Mouse (Mus musculus) neural tube, embryonic 13.5 days (tissue): ENCODE results near the gene Ruvbl1. TPM values are rescaled to one million over a fixed set of nuclear protein-coding genes. Genes with fewer than 3 reads are reported as not detected.

Experiments used
- ATAC-seq: fragments of 200-750 bp; cut with Nextera tagmentation; 2 replicates; pipeline ENCODE4 v1.8.0; 2017; ENCODE audit warnings: low read depth, mild to moderate bottlenecking, moderate TSS enrichment, moderate library complexity
- H3K27ac ChIP-seq: fragments of 300-500 bp; sonication (generic); replicated peaks from 2 replicates; pipeline ENCODE4 v1.5.1; 2015; ENCODE audit warnings: moderate library complexity, mild to moderate bottlenecking, inconsistent platforms
- H3K27me3 ChIP-seq: fragments of 300-500 bp; sonication (generic); 2 replicates; pipeline ENCODE4 v1.6.1; 2015; ENCODE audit warnings: mild to moderate bottlenecking, inconsistent platforms
- H3K36me3 ChIP-seq: fragments of 300-500 bp; sonication (generic); 2 replicates; pipeline ENCODE4 v1.6.1; 2015; ENCODE audit warnings: mild to moderate bottlenecking, inconsistent platforms
- H3K4me1 ChIP-seq: fragments of 300-500 bp; sonication (generic); replicated peaks from 2 replicates; pipeline ENCODE4 v1.6.1; 2015; ENCODE audit warnings: inconsistent platforms
- H3K4me2 ChIP-seq: fragments of 300-500 bp; sonication (generic); 2 replicates; pipeline ENCODE4 v1.6.1; 2015; ENCODE audit warnings: inconsistent platforms, mild to moderate bottlenecking, moderate library complexity
- H3K4me3 ChIP-seq: fragments of 300-500 bp; sonication (generic); 2 replicates; pipeline ENCODE4 v1.5.1; 2015; ENCODE audit warnings: mild to moderate bottlenecking, inconsistent platforms
- H3K9ac ChIP-seq: fragments of 300-500 bp; sonication (generic); 2 replicates; pipeline ENCODE4 v1.6.1; 2015; ENCODE audit warnings: moderate library complexity, mild to moderate bottlenecking, inconsistent platforms
- H3K9me3 ChIP-seq: fragments of 300-500 bp; sonication (generic); 2 replicates; pipeline ENCODE4 v1.6.1; 2016; ENCODE audit warnings: inconsistent platforms
- WGBS: fragments of 180-500 bp; shearing (Covaris S2); methylation state at CpG from one replicate; pipeline ENCODE4 v1.1.7; 2015; 5-methylcytosine and 5-hydroxymethylcytosine counted together
- polyA plus RNA-seq: library from polyadenylated mRNA; unstranded; fragments of >200 nt; fragmentation: Nextera tagmentation; extraction: Ambion mirVana; gene quantifications from 2 replicates; pipeline ENCODE4 v1.2.1, GENCODE M21; 2015

Ruvbl1 gene
- polyA plus RNA-seq, 1 experiment from 2014 or later, result 83.0 TPM

DNA sequence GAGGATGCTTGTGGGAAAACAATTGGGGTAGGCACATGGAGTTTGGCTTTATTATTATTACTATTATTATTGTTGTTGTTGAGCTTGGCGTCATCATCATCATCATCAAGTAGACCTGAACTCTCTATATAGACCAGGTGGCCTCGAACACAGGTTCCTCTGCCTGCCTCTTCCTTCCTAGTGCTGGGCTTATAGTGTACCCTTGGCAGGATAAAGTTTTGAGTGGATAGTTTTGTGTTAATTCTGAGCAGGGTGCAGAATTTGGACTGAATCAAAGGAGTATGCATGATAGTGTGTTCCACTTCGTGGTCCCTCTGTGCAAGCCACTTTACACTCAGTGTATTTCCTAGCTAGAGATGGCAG, 35.2 kb downstream of the Ruvbl1 start:
- H3K4me3 ChIP-seq, result peak overlapping the region; percentile 50
- H3K4me2 ChIP-seq, result peak overlapping the region; percentile 85
- WGBS, result 10% methylated on average over 3 of the region's 3 CpGs
- H3K9me3 ChIP-seq, result no peaks in the 10 kb centered on the region
- no peaks in the 10 kb centered on the region for H3K27me3 ChIP-seq
- H3K4me1 ChIP-seq, result peaks cover 10% of the 10 kb centered on the region
- peak overlapping the region; percentile 75; the same call in 1 of the 2 replicates for H3K27ac ChIP-seq
- 0 out of 2 replicates have a peak overlapping the region, but pooled peaks have one; percentile 80 for H3K9ac ChIP-seq
- peak; percentile 17 for ATAC-seq
- peaks cover 64% of the 10 kb centered on the region for H3K36me3 ChIP-seq

GRCm38 (mm10) chr6:88502030-88502970, 37.1 kb downstream of the Ruvbl1 start:
- Histone ChIP-seq H3K9ac (no peak overlapping the region), H3K4me2 (no peak overlapping the region), H3K9me3 (no peaks in the 10 kb centered on the region), H3K27me3 (no peaks in the 10 kb centered on the region), H3K4me1 (peaks cover 10% of the 10 kb centered on the region), H3K27ac (no peak overlapping the region), H3K36me3 (peaks cover 68% of the 10 kb centered on the region), H3K4me3 (no peak overlapping the region)
- 80% methylated on average over 13 of the region's 13 CpGs for WGBS
- ATAC-seq, result no peak

- Histone ChIP-seq H3K27ac (no peak overlapping the region), H3K9ac (no peak overlapping the region), H3K4me2 (no peak overlapping the region), H3K4me1 (peaks cover 10% of the 10 kb centered on the region), H3K27me3 (no peaks in the 10 kb centered on the region), H3K9me3 (no peaks in the 10 kb centered on the region), H3K4me3 (no peak overlapping the region), H3K36me3 (peaks cover 68% of the 10 kb centered on the region)
- WGBS, result 94% methylated on average over 4 of the region's 4 CpGs
- no peak for ATAC-seq
These were observed 37.8 kb downstream of the Ruvbl1 start for GRCm38 (mm10) chr6:88503044-88503443.

DNA sequence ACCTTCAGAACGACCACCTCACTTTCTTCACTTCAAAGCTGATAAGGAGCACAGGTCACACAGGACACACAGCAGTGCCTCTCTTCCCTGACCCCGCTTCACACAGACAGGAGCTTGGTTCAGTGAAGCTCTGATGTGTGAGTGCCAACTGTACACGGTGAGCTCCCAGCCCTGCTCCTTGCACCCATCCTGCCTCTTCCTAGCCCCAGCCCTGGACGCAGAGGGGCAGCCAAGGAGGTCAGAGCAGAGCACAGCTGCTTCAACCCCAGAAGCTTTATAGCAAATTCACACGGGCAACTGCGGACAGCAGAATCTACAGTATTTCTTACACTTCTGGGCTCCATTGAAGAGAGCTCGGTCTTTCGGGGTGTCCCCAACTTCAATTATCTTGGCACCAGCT, 48.8 kb downstream of the Ruvbl1 start:
- Histone ChIP-seq H3K9me3 (no peaks in the 10 kb centered on the region), H3K27ac (no peak overlapping the region), H3K4me1 (peaks cover 23% of the 10 kb centered on the region), H3K9ac (no peak overlapping the region), H3K27me3 (no peaks in the 10 kb centered on the region), H3K4me2 (no peak overlapping the region), H3K4me3 (no peak overlapping the region), H3K36me3 (peaks cover 71% of the 10 kb centered on the region)
- WGBS, result 93% methylated on average over 8 of the region's 8 CpGs
- ATAC-seq, result no peak

- no peaks in the 10 kb centered on the region for H3K27me3 ChIP-seq
- WGBS, result 89% methylated on average over 4 of the region's 4 CpGs
- no peak overlapping the region for H3K4me2 ChIP-seq
- H3K27ac ChIP-seq, result no peak overlapping the region
- H3K9me3 ChIP-seq, result no peaks in the 10 kb centered on the region
- peaks cover 65% of the 10 kb centered on the region for H3K36me3 ChIP-seq
- no peak overlapping the region for H3K9ac ChIP-seq
- peaks cover 27% of the 10 kb centered on the region for H3K4me1 ChIP-seq
- H3K4me3 ChIP-seq, result no peak overlapping the region
- no peak for ATAC-seq
These were observed 49.3 kb downstream of the Ruvbl1 start for GRCm38 (mm10) chr6:88514546-88514945.

DNA sequence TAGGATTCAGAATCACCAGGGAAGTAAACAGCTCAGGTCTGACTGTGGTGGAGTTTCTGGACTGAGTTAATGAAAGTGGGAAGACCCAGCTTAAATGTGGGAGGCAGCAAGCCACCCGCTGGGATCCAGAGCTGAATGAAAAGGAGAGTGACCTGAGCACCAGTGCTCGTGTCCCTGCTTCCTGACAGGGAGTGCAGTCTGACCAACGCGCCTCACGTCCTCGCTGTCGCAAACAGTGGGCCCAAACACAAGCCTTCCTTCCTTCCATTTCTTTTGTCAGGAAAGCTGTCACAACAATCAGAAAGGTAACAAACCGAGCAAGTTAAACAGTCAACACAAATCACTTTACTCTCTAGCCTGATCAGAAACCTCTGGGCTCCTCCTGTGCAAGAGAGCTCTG, 50.8 kb downstream of the Ruvbl1 start:
- Histone ChIP-seq H3K4me1 (peaks cover 33% of the 10 kb centered on the region), H3K9me3 (no peaks in the 10 kb centered on the region), H3K27me3 (no peaks in the 10 kb centered on the region), H3K4me3 (no peak overlapping the region), H3K9ac (no peak overlapping the region), H3K4me2 (no peak overlapping the region), H3K36me3 (peaks cover 51% of the 10 kb centered on the region), H3K27ac (no peak overlapping the region)
- no peak for ATAC-seq
- WGBS, result 86% methylated on average over 8 of the region's 8 CpGs

DNA sequence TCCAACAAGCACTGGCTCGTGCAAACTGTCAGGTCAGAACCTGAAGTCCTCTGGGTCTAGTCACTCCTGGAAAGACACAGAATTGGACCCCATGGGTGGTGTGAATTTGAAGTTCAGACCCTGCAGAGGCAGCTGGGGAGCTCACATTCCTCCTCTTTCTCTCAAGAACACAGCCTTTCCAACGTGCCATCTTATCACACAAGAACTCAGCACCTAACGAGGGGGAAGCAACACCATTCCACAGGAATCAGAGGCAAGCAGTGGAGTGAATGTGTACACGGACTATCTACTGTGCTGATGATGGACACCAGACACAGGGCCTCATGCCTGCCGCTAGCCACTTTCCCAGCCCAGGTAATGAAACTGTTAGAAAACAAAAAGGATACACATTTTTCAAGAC, 51.5 kb downstream of the Ruvbl1 start:
- Histone ChIP-seq H3K27me3 (no peaks in the 10 kb centered on the region), H3K9me3 (no peaks in the 10 kb centered on the region), H3K27ac (no peak overlapping the region), H3K4me2 (peak overlapping the region; percentile 95), H3K9ac (peak overlapping the region; percentile 14), H3K4me1 (peaks cover 33% of the 10 kb centered on the region), H3K36me3 (peaks cover 44% of the 10 kb centered on the region), H3K4me3 (no peak overlapping the region)
- 81% methylated on average over 5 of the region's 5 CpGs for WGBS
- ATAC-seq, result no peak

- H3K9ac ChIP-seq, result peak overlapping the region; percentile 92
- WGBS, result 12% methylated on average over 18 of the region's 18 CpGs
- H3K27me3 ChIP-seq, result no peaks in the 10 kb centered on the region
- peak overlapping the region; percentile 95 for H3K4me2 ChIP-seq
- no peaks in the 10 kb centered on the region for H3K9me3 ChIP-seq
- ATAC-seq, result no peak
- H3K27ac ChIP-seq, result peak overlapping the region; percentile 93
- peak overlapping the region; percentile 96 for H3K4me3 ChIP-seq
- H3K4me1 ChIP-seq, result peaks cover 33% of the 10 kb centered on the region
- H3K36me3 ChIP-seq, result peaks cover 32% of the 10 kb centered on the region
These were observed 52.6 kb downstream of the Ruvbl1 start for GRCm38 (mm10) chr6:88517701-88518403.

DNA sequence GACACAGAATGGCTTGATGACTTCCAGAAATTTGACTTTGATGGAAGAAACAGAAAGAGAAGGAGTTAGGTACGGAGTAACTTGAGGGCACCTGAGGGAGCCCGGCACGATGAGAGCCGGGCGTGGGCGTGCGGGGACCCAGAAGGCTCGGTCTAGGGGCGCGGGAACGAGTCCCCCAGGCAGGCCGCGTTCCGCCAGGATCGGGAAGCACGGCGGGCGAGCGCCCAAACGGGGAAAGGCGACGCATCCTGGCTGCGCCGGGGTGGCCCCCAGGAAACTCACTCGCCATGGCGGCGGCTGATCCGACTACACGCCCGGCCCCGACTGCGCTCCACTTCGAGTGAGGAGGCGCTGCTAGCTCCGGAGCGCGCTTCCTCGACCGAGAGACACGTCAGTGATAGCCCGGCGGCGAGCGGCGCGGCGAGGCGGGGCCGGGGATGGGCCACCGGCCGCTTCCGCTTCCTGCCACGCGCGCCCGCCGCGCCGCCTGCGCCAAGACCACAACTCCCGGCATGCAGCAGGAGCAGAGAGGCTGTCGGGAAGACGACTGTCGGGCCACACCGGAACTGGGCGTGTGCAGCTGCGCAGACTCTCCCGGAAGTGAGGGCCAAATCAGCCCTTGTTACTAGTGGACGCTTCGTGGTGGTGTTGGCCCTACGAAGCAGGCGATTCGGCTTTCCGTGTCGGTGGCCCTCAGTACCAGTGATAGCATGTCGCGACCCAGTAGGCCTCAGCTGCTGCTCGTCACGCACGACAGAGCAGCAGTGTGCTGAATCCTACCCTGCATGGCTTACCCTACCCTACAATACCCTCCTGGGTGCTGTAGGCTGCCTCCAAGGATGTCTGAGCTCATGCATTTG, 53.4 kb downstream of the Ruvbl1 start, which contains the start of gene Sec61a1:
Gene Sec61a1 (minus strand): TSS at position 502 of the 860 bp plus-strand sequence.
- Histone ChIP-seq H3K27ac (peak within 1 kb of the TSS; percentile 93), H3K36me3 (peaks cover 26% of the 10 kb centered on the region), H3K27me3 (no peaks in the 10 kb centered on the region), H3K9me3 (no peaks in the 10 kb centered on the region), H3K4me3 (peak within 1 kb of the TSS; percentile 96), H3K4me1 (peaks cover 33% of the 10 kb centered on the region), H3K4me2 (peak within 1 kb of the TSS; percentile 95), H3K9ac (peak within 1 kb of the TSS; percentile 92)
- ATAC-seq, result peak; percentile 98
- under 1% methylated on average over 79 of the region's 80 CpGs for WGBS

- no peaks in the 10 kb centered on the region for H3K9me3 ChIP-seq
- H3K4me1 ChIP-seq, result peaks cover 22% of the 10 kb centered on the region
- no peaks in the 10 kb centered on the region for H3K27me3 ChIP-seq
- no peak overlapping the region for H3K4me2 ChIP-seq
- H3K4me3 ChIP-seq, result no peak overlapping the region
- ATAC-seq, result no peak
- 86% methylated on average over 7 of the region's 7 CpGs for whole genome bisulfite sequencing
- no peak overlapping the region for H3K9ac ChIP-seq
- H3K27ac ChIP-seq, result no peak overlapping the region
- H3K36me3 ChIP-seq, result no peaks in the 10 kb centered on the region
These were observed 56.6 kb downstream of the Ruvbl1 start for GRCm38 (mm10) chr6:88521821-88522220.

- no peak overlapping the region for H3K9ac ChIP-seq
- H3K27me3 ChIP-seq, result no peaks in the 10 kb centered on the region; the same call in 1 of the 2 replicates
- H3K27ac ChIP-seq, result no peak overlapping the region
- 81% methylated on average over 3 of the region's 3 CpGs for WGBS
- no peak overlapping the region for H3K4me2 ChIP-seq
- no peaks in the 10 kb centered on the region for H3K36me3 ChIP-seq
- H3K9me3 ChIP-seq, result no peaks in the 10 kb centered on the region
- no peak for ATAC-seq
- H3K4me1 ChIP-seq, result peaks cover 14% of the 10 kb centered on the region
- no peak overlapping the region for H3K4me3 ChIP-seq
These were observed 57.4 kb downstream of the Ruvbl1 start for GRCm38 (mm10) chr6:88522606-88523005.
